Mouse (Mus musculus) brain, embryonic 14.5 days (tissue): ENCODE data around the gene Maneal.

Source experiments
- CTCF ChIP-seq: fragments of 200-500 bp; IDR thresholded peaks from 2 replicates; pipeline ENCODE4 v1.5.1; 2012; ENCODE audit warnings: inconsistent platforms, mild to moderate bottlenecking, moderate library complexity, borderline replicate concordance; ENCODE audit not compliant: insufficient read depth, insufficient read length; ENCODE audit errors: extremely low read depth
- POLR2A ChIP-seq: fragments of 200-500 bp; IDR thresholded peaks from 2 replicates; pipeline ENCODE4 v1.6.1; 2012; ENCODE audit warnings: mild to moderate bottlenecking, inconsistent platforms, borderline replicate concordance; ENCODE audit not compliant: poor library complexity, insufficient read depth, insufficient read length, severe bottlenecking; ENCODE audit errors: extremely low read depth

- TF ChIP-seq CTCF, result no peak
- TF ChIP-seq POLR2A, result no peak
Measured at GRCm38 (mm10) chr4:124824967-124825366, 37.0 kb downstream of the Maneal start.
